Mouse (Mus musculus) ovary, adult 2 months (tissue): ENCODE data around the gene Vmn1r66. TPM values are rescaled to one million over a fixed set of nuclear protein-coding genes. Genes with fewer than 3 reads are reported as not detected.

Experiments used
- polyA plus RNA-seq: library from polyadenylated mRNA; depleted of rRNA; stranded (reverse); fragments of >200 nt; gene quantifications from 2 replicates; pipeline ENCODE4 v1.2.3, GENCODE M21; 2012; rRNA removed

Vmn1r66 gene
- not detected in 2 replicates for polyA plus RNA-seq

DNA sequence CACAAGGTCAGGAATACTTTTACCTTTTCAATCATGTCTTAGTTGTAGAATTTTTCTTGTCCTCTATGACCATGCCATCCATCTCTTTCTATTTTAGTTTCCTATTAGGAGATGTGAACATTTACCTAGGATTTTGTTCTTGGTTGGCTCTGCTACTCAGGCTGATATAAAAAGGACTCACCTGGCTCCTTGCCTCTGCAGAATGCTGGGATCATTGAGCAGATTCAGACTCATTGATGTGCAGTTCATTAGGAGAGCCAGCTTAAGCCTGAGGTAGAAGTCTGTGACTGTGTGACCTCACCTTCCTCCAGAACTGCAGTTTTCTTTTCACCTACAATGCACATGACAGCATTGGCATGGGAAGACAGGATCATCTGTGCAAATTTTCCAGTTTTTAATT lies at the start of gene Vmn1r66:
Gene Vmn1r66, minus strand, starts transcription at position 101 of the 400 bp plus-strand sequence.

Other genes with a start within 250 kb of the Vmn1r66 start
- gene Vmn2r50, start 224.7 kb downstream of the Vmn1r66 start, polyA plus RNA-seq, result not detected in 2 replicates
- not detected in 2 replicates for gene Vmn2r51, start 172.3 kb downstream of the Vmn1r66 start, polyA plus RNA-seq
- not detected in 2 replicates for gene Vmn2r52, start 101.4 kb downstream of the Vmn1r66 start, polyA plus RNA-seq
- not detected in 2 replicates for gene Vmn1r67, start 165.3 kb upstream of the Vmn1r66 start, polyA plus RNA-seq
- gene Zik1, start 217.4 kb upstream of the Vmn1r66 start, polyA plus RNA-seq, result 0.43 and 0.53 TPM in 2 replicates